Mouse (Mus musculus): ENCODE measurements around the gene Dennd1c. TPM values are rescaled to one million over a fixed set of nuclear protein-coding genes. Genes with fewer than 3 reads are reported as not detected.

Gene Dennd1c
- polyA plus RNA-seq, 1 experiment from 2014 or later = 4.0 TPM

DNA sequence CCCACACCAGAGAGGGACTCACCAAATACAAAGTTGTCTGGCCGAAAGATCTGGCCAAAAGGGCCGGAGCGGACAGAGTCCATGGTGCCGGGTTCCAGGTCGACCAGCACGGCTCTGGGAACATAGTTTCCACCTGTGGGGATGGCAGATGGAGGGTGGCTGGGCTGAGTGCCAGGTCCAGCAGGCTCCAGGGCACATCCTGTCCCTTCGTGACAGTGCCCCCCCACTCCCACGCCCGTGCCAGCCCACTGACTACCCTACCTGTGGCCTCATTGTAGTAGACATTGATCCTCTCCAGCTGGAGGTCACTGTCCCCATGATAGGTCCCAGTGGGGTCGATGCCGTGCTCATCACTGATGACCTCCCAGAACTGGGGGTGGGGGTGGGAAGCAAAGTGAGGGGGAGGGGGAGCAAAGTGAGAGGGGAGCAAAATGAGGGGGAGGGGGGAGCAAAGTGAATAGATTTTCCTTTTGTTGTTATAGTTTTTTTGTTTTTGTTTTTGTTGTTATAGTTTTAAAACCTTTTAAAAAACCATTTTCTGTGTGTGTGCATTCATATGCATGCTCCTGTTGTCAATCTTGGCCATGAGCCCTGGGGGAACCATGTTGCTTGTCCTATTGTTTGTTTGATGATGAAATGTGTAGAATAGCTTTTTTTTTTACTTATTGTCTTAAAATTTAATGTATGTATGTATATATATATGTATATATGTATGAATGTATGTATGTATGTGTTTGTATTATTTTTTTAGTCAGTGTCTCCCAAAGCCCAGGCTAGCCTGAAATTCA lies 7.8 kb upstream of the Dennd1c start:
- 84% methylated on average over 11 of the region's 11 CpGs for WGBS
- ATAC-seq (ENCODE audit: low FRiP score) = no peak
- peaks cover 40% of the 10 kb centered on the region for H3K4me1 ChIP-seq (replicated peaks)
- H3K9me3 ChIP-seq = no peaks in the 10 kb centered on the region
- H3K9ac ChIP-seq = peak overlapping the region; percentile 86
- peak overlapping the region; percentile 76 for H3K4me2 ChIP-seq
- 0 out of 2 replicates have a peak, but pooled peaks cover 3% of the 10 kb centered on the region for H3K27me3 ChIP-seq
- H3K27ac ChIP-seq = no peak overlapping the region
- peaks cover 40% of the 10 kb centered on the region for H3K36me3 ChIP-seq
- peak overlapping the region; percentile 66 for H3K4me3 ChIP-seq

DNA sequence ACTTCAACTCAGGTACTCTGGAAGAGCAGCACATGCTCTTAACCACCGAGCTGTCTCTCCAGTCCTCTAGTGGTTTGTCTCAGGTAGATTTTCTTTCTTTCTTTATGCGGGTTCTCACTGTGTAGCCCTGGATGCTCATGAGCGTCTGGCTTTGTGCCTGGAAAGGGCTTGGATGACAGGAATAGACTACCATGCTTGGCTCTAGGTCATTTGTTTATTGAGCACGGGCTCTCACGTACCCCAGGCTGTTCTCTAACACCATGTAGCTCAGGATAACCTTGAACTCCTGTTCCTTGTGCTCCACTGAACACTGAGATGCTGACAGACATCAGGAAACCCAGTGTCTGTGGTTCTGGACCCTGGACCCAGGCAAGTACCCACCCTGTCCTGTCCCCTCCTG lies 4.2 kb upstream of the Dennd1c start:
- H3K4me2 ChIP-seq = no peak overlapping the region
- H3K9me3 ChIP-seq = no peaks in the 10 kb centered on the region
- H3K4me3 ChIP-seq = no peak overlapping the region
- no peaks in the 10 kb centered on the region for H3K27me3 ChIP-seq
- ATAC-seq (ENCODE audit: low FRiP score) = no peak
- no peak overlapping the region for H3K9ac ChIP-seq
- peaks cover 57% of the 10 kb centered on the region for H3K36me3 ChIP-seq
- WGBS = 94% methylated on average over 5 of the region's 5 CpGs
- no peak overlapping the region for H3K27ac ChIP-seq
- H3K4me1 ChIP-seq (replicated peaks) = peaks cover 40% of the 10 kb centered on the region

DNA sequence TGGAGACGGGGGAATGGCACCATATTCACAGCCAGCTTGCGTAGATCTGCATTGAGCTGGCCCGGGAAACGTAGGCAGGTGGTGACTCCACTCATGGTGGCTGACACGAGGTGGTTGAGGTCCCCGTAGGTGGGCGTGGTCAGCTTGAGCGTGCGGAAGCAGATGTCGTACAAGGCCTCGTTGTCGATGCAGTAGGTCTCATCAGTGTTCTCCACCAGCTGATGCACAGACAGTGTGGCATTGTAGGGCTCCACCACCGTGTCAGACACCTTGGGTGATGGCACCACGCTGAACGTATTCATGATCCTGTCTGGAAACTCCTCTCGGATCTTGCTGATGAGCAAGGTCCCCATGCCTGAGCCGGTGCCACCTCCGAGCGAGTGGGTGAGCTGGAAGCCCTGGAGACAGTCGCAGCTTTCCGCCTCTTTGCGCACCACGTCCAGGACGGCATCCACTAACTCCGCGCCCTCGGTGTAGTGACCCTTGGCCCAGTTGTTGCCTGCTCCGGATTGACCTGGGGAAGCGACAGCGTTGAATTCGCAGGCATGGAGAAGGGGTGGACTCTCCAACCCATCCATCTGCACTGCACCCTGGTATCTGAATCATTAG lies 3.0 kb upstream of the Dennd1c start:
- Histone ChIP-seq H3K9ac (no peak overlapping the region), H3K4me1 (replicated peaks) (peaks cover 32% of the 10 kb centered on the region), H3K36me3 (peaks cover 57% of the 10 kb centered on the region), H3K9me3 (no peaks in the 10 kb centered on the region), H3K27me3 (no peaks in the 10 kb centered on the region), H3K4me2 (no peak overlapping the region), H3K4me3 (no peak overlapping the region), H3K27ac (no peak overlapping the region)
- 94% methylated on average over 31 of the region's 31 CpGs for WGBS
- no peak for ATAC-seq (ENCODE audit: low FRiP score)

DNA sequence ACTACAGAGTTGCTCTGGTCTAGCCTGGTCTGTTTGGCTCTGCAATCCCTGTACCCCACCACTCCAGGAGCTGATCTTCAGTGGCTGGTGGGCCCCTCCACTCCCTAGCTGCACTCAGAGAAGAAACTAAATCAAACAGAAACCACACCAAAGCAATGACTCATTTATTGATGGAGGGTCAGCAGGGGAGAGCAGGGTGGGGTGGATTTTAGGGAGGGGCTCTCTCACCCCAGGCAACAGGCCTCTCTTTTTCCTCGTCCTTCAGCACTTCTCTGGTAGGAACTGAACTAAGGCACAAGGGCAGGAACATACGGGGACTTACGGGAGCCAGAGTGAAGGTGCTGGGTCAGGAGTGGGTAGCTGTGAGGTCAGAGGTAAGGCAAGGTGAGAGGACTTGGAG lies 1.6 kb upstream of the Dennd1c start:
- peaks cover 49% of the 10 kb centered on the region for H3K36me3 ChIP-seq
- H3K4me1 ChIP-seq (replicated peaks) = peaks cover 18% of the 10 kb centered on the region
- no peak overlapping the region for H3K4me2 ChIP-seq
- no peaks in the 10 kb centered on the region for H3K27me3 ChIP-seq
- H3K4me3 ChIP-seq = no peak overlapping the region
- WGBS = 75% methylated on average over 3 of the region's 3 CpGs
- ATAC-seq (ENCODE audit: low FRiP score) = no peak
- no peak overlapping the region for H3K9ac ChIP-seq
- no peak overlapping the region for H3K27ac ChIP-seq
- no peaks in the 10 kb centered on the region for H3K9me3 ChIP-seq

DNA sequence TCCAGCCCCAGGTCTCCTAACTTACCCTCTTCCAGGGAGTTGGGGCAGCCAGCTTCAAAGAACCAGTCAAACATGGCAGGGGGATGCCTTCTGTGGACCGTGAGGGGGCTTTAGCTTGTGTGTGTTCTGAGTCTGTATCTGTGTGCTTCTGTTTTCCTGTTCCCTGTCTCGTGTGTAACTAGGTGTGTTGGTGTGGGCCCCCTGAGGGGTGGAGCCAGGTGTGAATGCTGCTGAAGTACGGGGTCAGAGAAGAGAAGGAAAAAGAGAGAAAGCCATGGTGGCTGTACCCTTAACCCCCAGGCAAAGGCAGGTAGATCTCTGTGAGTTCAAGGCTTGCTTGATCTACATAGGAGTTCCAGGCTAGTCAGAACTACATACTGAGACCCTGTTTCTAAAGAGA lies 1.4 kb downstream of the Dennd1c start:
- WGBS = 70% methylated on average over 3 of the region's 3 CpGs
- H3K4me2 ChIP-seq = no peak overlapping the region
- H3K36me3 ChIP-seq = peaks cover 25% of the 10 kb centered on the region
- H3K27ac ChIP-seq = no peak overlapping the region
- H3K4me1 ChIP-seq (replicated peaks) = no peaks in the 10 kb centered on the region
- no peaks in the 10 kb centered on the region for H3K9me3 ChIP-seq
- no peak for ATAC-seq (ENCODE audit: low FRiP score)
- H3K27me3 ChIP-seq = no peaks in the 10 kb centered on the region
- no peak overlapping the region for H3K9ac ChIP-seq
- no peak overlapping the region for H3K4me3 ChIP-seq

DNA sequence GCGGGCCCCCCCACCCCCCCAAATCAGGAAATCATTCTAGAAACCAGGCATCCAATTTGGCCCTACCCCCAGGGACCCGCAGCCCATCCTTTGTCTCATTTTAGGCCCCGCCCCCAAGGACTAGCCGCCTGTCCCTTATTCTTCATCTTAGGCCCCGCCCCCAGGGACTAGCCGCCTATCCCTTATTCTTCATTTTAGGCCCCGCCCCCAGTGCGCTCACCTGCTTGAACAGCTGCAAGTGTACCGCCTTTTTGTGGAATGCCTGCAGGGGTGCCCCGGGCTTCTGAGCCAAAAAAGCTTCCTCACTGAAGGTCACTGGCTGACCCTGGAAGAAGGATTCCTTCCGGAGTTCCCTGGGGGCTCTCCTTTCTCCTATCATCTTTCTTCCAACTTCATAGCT lies 7.6 kb downstream of the Dennd1c start:
- peak overlapping the region; percentile 23 for H3K4me3 ChIP-seq
- peaks cover 6% of the 10 kb centered on the region; the same call in 1 of the 2 replicates for H3K4me1 ChIP-seq (replicated peaks)
- ATAC-seq (ENCODE audit: low FRiP score) = peak; percentile 31; the same call in 1 of the 2 replicates
- 2% methylated on average over 11 of the region's 11 CpGs for WGBS
- no peaks in the 10 kb centered on the region for H3K9me3 ChIP-seq
- peak overlapping the region; percentile 30 for H3K4me2 ChIP-seq
- H3K27me3 ChIP-seq = peaks cover 9% of the 10 kb centered on the region; the same call in 1 of the 2 replicates
- no peak overlapping the region for H3K27ac ChIP-seq
- peak overlapping the region; percentile 49; the same call in 1 of the 2 replicates for H3K9ac ChIP-seq
- H3K36me3 ChIP-seq = no peaks in the 10 kb centered on the region

DNA sequence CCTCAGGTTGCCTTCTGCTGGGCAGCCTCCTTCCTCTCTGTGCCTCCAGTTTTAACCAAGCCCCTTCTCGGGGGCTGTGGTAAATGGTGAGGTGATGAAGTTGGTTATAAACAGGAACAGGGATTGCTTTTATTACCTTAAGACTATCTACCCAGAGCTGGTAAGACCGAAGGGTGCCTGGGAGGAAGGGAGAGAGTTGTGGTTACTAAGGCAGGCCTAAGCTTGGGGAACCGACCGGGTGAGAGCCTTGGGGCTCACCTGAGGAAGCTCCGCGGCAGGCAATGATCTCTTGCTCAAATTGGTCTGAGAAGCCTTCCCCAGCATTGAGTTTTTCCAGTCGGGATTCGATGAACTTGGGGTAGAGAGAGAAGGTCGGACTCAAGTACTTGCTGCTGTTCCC lies 8.0 kb downstream of the Dennd1c start:
- ATAC-seq (ENCODE audit: low FRiP score) = no peak
- H3K27ac ChIP-seq = no peak overlapping the region
- H3K9ac ChIP-seq = peak overlapping the region; percentile 49
- H3K36me3 ChIP-seq = no peaks in the 10 kb centered on the region
- H3K4me3 ChIP-seq = peak overlapping the region; percentile 23
- 12% methylated on average over 9 of the region's 9 CpGs for WGBS
- H3K4me2 ChIP-seq = peak overlapping the region; percentile 30
- peaks cover 12% of the 10 kb centered on the region for H3K27me3 ChIP-seq
- no peaks in the 10 kb centered on the region for H3K9me3 ChIP-seq
- peaks cover 6% of the 10 kb centered on the region; the same call in 1 of the 2 replicates for H3K4me1 ChIP-seq (replicated peaks)

DNA sequence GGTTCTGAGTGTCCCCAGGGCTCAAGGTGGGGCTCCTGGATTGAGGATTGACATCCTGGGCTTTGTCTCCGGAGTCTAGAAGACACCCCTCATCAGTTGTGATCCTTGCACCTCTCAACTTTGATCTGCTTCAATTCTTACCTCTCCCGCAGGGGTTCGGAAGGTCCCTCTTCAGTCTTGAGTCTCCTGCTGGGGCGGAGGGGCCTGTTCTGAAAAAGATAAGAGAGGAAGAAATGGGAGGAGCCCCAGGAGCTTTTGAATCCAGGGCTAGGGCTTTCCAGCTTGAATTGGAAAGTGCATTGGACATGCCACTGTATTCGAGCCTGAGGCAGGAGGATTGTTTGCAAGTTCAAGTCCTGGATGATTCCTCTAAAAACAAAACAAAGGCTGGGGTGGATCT lies 11.4 kb downstream of the Dennd1c start:
- peaks cover 14% of the 10 kb centered on the region for H3K4me1 ChIP-seq (replicated peaks)
- no peak overlapping the region for H3K27ac ChIP-seq
- ATAC-seq (ENCODE audit: low FRiP score) = no peak
- H3K9me3 ChIP-seq = no peaks in the 10 kb centered on the region
- peaks cover 44% of the 10 kb centered on the region for H3K27me3 ChIP-seq
- H3K9ac ChIP-seq = no peak overlapping the region
- H3K4me3 ChIP-seq = no peak overlapping the region
- no peak overlapping the region for H3K4me2 ChIP-seq
- WGBS = 64% methylated on average over 5 of the region's 5 CpGs
- H3K36me3 ChIP-seq = no peaks in the 10 kb centered on the region

DNA sequence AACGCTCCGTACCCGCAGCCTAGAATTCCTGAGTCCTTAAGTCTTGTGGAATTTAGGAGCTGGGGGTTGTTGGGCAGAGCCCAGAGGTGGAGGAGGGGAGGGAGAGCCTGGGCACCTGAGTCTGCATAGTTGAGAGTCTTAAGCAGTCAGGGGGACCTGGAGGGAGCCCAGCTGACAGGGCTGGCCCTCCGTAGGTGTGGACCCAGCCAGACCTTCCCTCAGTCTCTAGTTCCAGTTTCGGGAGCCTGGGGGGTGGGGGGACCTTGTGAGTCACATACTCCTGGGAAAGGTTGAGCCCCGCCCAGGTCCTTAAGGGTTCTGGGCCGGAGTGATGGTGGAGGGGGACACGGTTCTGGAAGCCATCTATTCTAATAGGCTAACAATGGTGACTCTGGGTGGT lies 15.3 kb downstream of the Dennd1c start:
- Histone ChIP-seq H3K9me3 (no peaks in the 10 kb centered on the region), H3K4me1 (replicated peaks) (peaks cover 23% of the 10 kb centered on the region), H3K9ac (no peak overlapping the region), H3K27me3 (peaks cover 55% of the 10 kb centered on the region), H3K27ac (no peak overlapping the region), H3K36me3 (no peaks in the 10 kb centered on the region), H3K4me3 (no peak overlapping the region), H3K4me2 (no peak overlapping the region)
- WGBS = 11% methylated on average over 8 of the region's 8 CpGs
- no peak for ATAC-seq (ENCODE audit: low FRiP score)

DNA sequence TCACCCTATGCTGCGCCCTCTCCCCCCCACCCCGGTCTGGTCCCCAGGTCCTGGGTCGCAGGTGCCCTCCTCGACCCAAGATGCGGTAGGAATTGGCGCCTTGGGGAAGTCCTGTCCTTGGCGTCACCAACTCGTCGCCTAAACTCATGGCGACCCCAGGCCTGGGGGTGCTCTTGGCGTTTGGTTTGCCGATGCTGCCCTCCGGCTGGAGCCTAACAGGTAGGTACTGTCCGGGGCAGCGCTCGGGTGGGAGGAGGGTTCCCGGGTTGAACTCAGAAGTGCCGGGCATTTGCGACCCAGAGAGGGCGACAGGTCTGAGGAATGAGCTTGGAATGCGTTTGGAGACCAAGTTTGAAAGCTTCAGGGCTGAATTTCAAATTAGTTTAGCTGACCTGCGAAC lies 15.8 kb downstream of the Dennd1c start:
- Histone ChIP-seq H3K9me3 (no peaks in the 10 kb centered on the region), H3K27ac (no peak overlapping the region), H3K4me1 (replicated peaks) (peaks cover 25% of the 10 kb centered on the region), H3K36me3 (no peaks in the 10 kb centered on the region), H3K4me2 (peak overlapping the region; percentile 53), H3K4me3 (peak overlapping the region; percentile 34; the same call in 1 of the 2 replicates), H3K27me3 (peaks cover 54% of the 10 kb centered on the region), H3K9ac (no peak overlapping the region)
- WGBS = under 1% methylated on average over 22 of the region's 22 CpGs
- ATAC-seq (ENCODE audit: low FRiP score) = no peak

DNA sequence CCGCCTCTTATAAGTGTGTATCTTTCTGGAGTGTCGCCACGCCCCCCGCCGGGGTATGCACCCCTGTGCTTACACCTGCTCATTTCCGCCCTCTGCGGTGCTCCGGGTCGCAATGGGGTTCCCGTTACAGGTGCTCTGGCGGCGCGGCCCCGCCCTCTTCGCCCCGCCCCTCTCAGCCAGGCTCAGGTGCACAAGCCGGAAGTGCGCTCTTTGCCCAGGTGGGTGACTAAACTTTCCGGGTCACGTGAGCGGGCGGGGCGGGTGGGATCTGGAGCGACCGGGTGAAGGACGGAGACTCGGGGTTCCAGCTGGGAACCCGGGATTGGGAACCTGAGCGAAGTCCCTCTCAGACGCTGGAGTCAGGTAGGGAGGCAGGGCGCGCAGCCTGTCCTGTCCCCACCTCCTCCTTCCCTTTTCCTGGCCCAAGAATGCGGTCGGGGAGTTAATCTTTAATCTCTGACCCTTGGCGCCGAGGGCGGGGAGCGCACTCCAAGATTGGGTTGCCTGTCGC lies 16.2 kb downstream of the Dennd1c start:
- H3K27me3 ChIP-seq = peaks cover 49% of the 10 kb centered on the region
- no peaks in the 10 kb centered on the region for H3K9me3 ChIP-seq
- ATAC-seq (ENCODE audit: low FRiP score) = no peak
- peak overlapping the region; percentile 34 for H3K4me3 ChIP-seq
- H3K4me2 ChIP-seq = peak overlapping the region; percentile 53
- H3K36me3 ChIP-seq = peaks cover 3% of the 10 kb centered on the region
- peak overlapping the region; percentile 19; the same call in 1 of the 2 replicates for H3K9ac ChIP-seq
- no peak overlapping the region for H3K27ac ChIP-seq
- peaks cover 25% of the 10 kb centered on the region for H3K4me1 ChIP-seq (replicated peaks)
- 1% methylated on average over 39 of the region's 39 CpGs for WGBS

DNA sequence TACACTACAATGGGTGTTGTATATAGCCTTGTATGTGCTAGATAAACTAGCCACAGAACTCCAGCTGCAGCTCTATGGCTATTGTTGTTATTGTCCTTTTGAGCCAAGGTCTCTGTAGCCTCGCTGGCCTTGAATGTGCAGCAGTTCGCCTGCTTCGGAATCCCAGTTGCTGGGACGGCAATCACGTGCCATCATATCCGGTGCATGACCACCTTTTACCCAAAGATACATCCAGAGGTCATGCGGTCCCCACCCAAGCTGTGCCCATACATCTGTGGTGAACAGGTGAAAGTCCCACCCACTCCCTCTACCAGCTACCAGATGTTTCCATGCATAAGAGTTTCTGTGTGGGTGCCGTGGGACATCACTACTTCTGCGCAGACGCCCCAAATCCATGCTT lies 17.2 kb downstream of the Dennd1c start:
- no peaks in the 10 kb centered on the region for H3K9me3 ChIP-seq
- 42% methylated on average over 10 of the region's 10 CpGs for WGBS
- no peak for ATAC-seq (ENCODE audit: low FRiP score)
- H3K36me3 ChIP-seq = peaks cover 9% of the 10 kb centered on the region
- H3K27me3 ChIP-seq = peaks cover 46% of the 10 kb centered on the region
- H3K4me3 ChIP-seq = peak overlapping the region; percentile 84
- peaks cover 25% of the 10 kb centered on the region for H3K4me1 ChIP-seq (replicated peaks)
- 0 out of 2 replicates have a peak overlapping the region, but pooled peaks have one; percentile 85 for H3K27ac ChIP-seq
- H3K9ac ChIP-seq = no peak overlapping the region
- peak overlapping the region; percentile 66 for H3K4me2 ChIP-seq
